Mouse (Mus musculus) heart, adult 8-10 months (tissue): ENCODE measurements around the gene Mt4. TPM values are rescaled to one million over a fixed set of nuclear protein-coding genes. Genes with fewer than 3 reads are reported as not detected.

Experiments used
- DNase-seq: peaks from one replicate; pipeline ENCODE4 v3.0.0; 2022; ENCODE audit warnings: low spot score
- total RNA-seq, 4 experiments: library from RNA; stranded (reverse); gene quantifications; 2 replicates each; pipeline ENCODE4 v1.2.4; 2022

Gene Mt4
- total RNA-seq, 4 experiments from 2014 or later, result not detected

DNA sequence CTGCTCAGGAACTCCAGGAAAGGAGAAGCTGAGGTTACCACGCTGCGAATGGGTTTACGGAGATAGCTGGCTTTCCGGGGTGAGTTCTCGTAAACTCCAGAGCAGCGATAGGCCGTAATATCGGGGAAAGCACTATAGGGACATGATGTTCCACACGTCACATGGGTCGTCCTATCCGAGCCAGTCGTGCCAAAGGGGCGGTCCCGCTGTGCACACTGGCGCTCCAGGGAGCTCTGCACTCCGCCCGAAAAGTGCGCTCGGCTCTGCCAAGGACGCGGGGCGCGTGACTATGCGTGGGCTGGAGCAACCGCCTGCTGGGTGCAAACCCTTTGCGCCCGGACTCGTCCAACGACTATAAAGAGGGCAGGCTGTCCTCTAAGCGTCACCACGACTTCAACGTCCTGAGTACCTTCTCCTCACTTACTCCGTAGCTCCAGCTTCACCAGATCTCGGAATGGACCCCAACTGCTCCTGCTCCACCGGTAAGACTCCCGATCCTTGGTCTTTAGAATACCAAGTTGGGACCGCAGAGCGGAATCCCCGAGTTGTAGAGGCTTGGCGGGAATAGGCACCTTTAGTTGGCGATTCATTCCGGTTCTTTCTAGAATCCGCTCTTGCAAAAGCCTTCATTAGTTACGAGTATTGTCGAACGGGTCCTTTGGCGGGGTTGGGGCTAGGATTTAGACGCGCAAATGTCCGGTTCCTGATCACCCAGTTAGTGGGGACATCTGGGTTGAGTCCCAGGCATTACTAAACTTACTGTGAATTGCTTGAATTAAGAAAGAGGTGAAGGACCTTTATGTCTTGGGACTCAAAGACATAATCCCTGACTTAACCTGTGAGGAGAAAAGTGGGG, 42.1 kb downstream of the Mt4 start, which contains the start of gene Mt1:
TSS of gene Mt1 (plus strand) at position 226 of the 856 bp plus-strand sequence.
- DNase-seq, result peak; percentile 90

DNA sequence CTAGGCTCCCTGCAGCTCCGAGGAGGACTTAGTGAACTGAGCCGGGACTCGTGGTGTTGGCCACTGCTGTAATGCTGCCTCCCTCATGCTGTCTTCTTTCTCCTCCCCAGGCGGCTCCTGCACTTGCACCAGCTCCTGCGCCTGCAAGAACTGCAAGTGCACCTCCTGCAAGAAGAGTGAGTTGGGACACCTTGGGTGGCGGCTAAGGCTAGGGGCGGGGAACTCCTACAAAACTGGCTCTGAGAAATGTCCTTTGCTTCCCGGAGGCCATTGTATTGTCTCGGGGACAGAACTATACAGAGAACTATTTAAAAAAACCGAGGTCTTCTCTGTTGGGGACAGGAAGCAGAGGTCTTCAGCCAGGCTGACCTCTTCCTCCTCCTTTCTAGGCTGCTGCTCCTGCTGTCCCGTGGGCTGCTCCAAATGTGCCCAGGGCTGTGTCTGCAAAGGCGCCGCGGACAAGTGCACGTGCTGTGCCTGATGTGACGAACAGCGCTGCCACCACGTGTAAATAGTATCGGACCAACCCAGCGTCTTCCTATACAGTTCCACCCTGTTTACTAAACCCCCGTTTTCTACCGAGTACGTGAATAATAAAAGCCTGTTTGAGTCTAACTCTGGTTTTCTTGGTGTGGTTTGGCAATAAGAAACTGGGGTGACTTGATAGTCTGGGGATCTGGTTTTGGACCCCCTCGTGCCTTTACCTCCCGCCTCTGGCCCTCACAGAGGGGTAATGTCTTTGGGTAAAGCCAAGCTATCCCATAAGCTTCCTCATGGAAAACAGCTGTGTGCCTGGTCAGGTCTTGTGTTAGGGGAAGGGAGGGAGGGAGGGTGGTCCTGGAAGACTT, 42.9 kb downstream of the Mt4 start:
- no peak for DNase-seq

DNA sequence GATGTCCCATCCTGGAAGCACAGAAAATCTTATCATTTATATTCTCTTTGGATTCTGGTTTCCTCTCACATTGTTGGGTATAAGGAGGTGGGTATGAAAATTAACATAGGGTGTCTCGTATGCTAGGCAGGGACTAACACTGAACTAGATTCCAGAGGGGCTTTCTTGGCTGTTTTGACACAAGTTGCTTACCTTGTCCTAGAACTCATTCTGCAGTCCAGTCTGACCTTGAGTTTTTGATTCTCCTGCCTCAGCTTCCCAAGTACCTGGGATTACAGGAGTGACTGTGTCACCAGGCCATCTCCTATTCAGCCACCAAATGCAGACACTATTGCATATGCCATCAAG, 43.5 kb downstream of the Mt4 start:
- no peak for DNase-seq

GRCm38 (mm10) chr8:94182055-94182929, 45.3 kb downstream of the Mt4 start:
- no peak for DNase-seq

- peak; percentile 73 for DNase-seq
Measured at GRCm38 (mm10) chr8:94183117-94183516, 46.1 kb downstream of the Mt4 start.

- DNase-seq, result no peak
Measured at GRCm38 (mm10) chr8:94184357-94184843, 47.4 kb downstream of the Mt4 start.

DNA sequence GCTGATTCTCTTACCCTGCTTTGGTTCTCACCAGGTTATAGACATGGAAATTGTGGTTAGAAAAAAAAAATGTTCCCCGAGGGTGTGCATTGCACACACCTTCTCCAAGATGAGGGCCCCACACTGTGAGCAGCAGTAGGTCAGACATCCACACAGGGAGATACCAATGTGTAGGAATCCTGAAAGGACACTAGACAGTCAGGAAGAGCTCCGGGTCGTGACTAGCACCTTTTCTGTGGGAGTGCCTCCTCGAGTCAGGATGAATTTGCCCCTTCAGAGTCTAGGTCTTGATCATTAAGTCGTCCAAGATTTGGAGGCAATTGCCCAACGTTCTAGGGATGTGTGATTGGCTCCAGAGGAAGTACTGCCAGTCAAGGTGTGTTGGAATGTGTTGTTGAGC, 48.8 kb downstream of the Mt4 start:
- DNase-seq, result no peak

- peak; percentile 59 for DNase-seq
Measured at GRCm38 (mm10) chr8:94186542-94186941, 49.5 kb downstream of the Mt4 start.

- DNase-seq, result no peak
Measured at GRCm38 (mm10) chr8:94187290-94188002, 50.4 kb downstream of the Mt4 start.

Other genes starting within 250 kb of the Mt4 start
- 100 to 1,000 TPM; 127 to 153 (median 133) TPM for gene Amfr, start 124.4 kb upstream of the Mt4 start, total RNA-seq
- 10 to 100 TPM; 20.0 to 25.1 (median 20.9) TPM for gene Nudt21, start 100.2 kb upstream of the Mt4 start, total RNA-seq
- gene Ogfod1, start 100.0 kb upstream of the Mt4 start, total RNA-seq, result 10 to 100 TPM; 27.0 to 38.4 (median 30.2) TPM
- 10 to 100 TPM in 2 of 4 experiments, 1 to 10 TPM in 2; 7.6 to 15.7 (median 9.4) TPM for gene Bbs2, start 38.3 kb upstream of the Mt4 start, total RNA-seq
- gene Mt3, start 15.4 kb downstream of the Mt4 start, total RNA-seq, result 1 to 10 TPM; 2.3 to 5.4 (median 4.3) TPM
- 100 to 1,000 TPM in 1 of 4 experiments, 10 to 100 TPM in 3; 34.4 to 168 (median 56.0) TPM for gene Mt2, start 35.5 kb downstream of the Mt4 start, total RNA-seq
- 100 to 1,000 TPM; 196 to 496 (median 239) TPM for gene Mt1, start 41.9 kb downstream of the Mt4 start, total RNA-seq
- 10 to 100 TPM; 12.4 to 17.9 (median 15.4) TPM for gene Nup93, start 77.4 kb downstream of the Mt4 start, total RNA-seq
- under 1 TPM in 3 of 4 experiments, not detected in 1; 0.09 to 0.47 (median 0.11) TPM for gene Slc12a3, start 192.0 kb downstream of the Mt4 start, total RNA-seq
- 100 to 1,000 TPM; 233 to 419 (median 274) TPM for gene Herpud1, start 249.2 kb downstream of the Mt4 start, total RNA-seq